8 mouse cellular contexts compared by ENCODE assay signal in genomic region chr3:122273407-122274240, GRCm38 (mm10). TPM values are rescaled to one million over a fixed set of nuclear protein-coding genes. Genes with fewer than 3 reads are reported as not detected.
DNase-seq lines count a peak whose midpoint lies in the region; ATAC-seq and TF ChIP-seq lines count a peak whose summit lies in the region.

No protein-coding gene starts in this region.

- no peak for DNase-seq in layer of hippocampus, adult 2 months (ENCODE audit: low spot score in 2 of 2)
- no peak for DNase-seq in layer of hippocampus, adult 8-10 months (ENCODE audit: low spot score in 2 of 2)
- DNase-seq in c-Kit-positive CD71-negative TER-119-negative erythroid progenitor cells, embryonic 14.5 days (ENCODE audit: low read depth): peak; percentile 52
- DNase-seq in hindbrain, embryonic 14.5 days (ENCODE audit: low spot score): no peak
- DNase-seq in midbrain, embryonic 14.5 days: no peak
- DNase-seq in c-Kit-positive CD71-positive TER-119-positive erythroid progenitor cells, embryonic 14.5 days (ENCODE audit: low spot score): no peak
- no peak for DNase-seq in layer of hippocampus, adult 9-10 months (ENCODE audit: low spot score)

- H3K27me3 ChIP-seq in hindbrain, embryonic 14.5 days (ENCODE audit: control insufficient read depth, insufficient read depth, low read length): no peaks in the 10 kb centered on the region
- no peaks in the 10 kb centered on the region for H3K27me3 ChIP-seq in midbrain, embryonic 14.5 days (ENCODE audit: control insufficient read depth, insufficient read depth, low read length)

- 10% methylated on average over 18 of the region's 20 CpGs for WGBS in hindbrain, embryonic 14.5 days
- WGBS in midbrain, embryonic 14.5 days: 12% methylated on average over 18 of the region's 20 CpGs

- TF ChIP-seq CTCF in layer of hippocampus, adult 2 months (conservative IDR thresholded peaks at IDR 0.05): peak; percentile 52

- ATAC-seq in hindbrain, embryonic 14.5 days (ENCODE audit: low FRiP score): no peak
- no peak for ATAC-seq in midbrain, embryonic 14.5 days (ENCODE audit: low FRiP score, low TSS enrichment)
- ATAC-seq in erythroid progenitor cell, adult 5-6 weeks (replicated peaks; ENCODE audit: low FRiP score, poor library complexity, severe bottlenecking): no peak

- H3K36me3 ChIP-seq in hindbrain, embryonic 14.5 days (replicated peaks; ENCODE audit: control insufficient read depth, insufficient read depth): peaks cover 30% of the 10 kb centered on the region
- peaks cover 31% of the 10 kb centered on the region for H3K36me3 ChIP-seq in midbrain, embryonic 14.5 days (ENCODE audit: control insufficient read depth, insufficient read depth, low read length)

- no peaks in the 10 kb centered on the region for H3K9me3 ChIP-seq in hindbrain, embryonic 14.5 days (ENCODE audit: control insufficient read depth, low read length)
- no peaks in the 10 kb centered on the region for H3K9me3 ChIP-seq in midbrain, embryonic 14.5 days (ENCODE audit: control insufficient read depth, low read length)

- H3K27ac ChIP-seq in layer of hippocampus, adult 2 months: peak overlapping the region; percentile 94
- peak overlapping the region; percentile 70 for H3K27ac ChIP-seq in hindbrain, embryonic 14.5 days
- H3K27ac ChIP-seq in midbrain, embryonic 14.5 days (replicated peaks; ENCODE audit: low read depth, low read length): peak overlapping the region; percentile 71

- H3K4me2 ChIP-seq in hindbrain, embryonic 14.5 days (replicated peaks): peak overlapping the region; percentile 50
- H3K4me2 ChIP-seq in midbrain, embryonic 14.5 days (ENCODE audit: low read length): peak overlapping the region; percentile 46

- H3K4me1 ChIP-seq in hindbrain, embryonic 14.5 days (replicated peaks; ENCODE audit: control insufficient read depth, insufficient read depth, low read length): peaks cover 25% of the 10 kb centered on the region
- H3K4me1 ChIP-seq in midbrain, embryonic 14.5 days (ENCODE audit: control insufficient read depth, insufficient read depth, low read length): peaks cover 25% of the 10 kb centered on the region

- peak overlapping the region; percentile 99 for H3K4me3 ChIP-seq in layer of hippocampus, adult 2 months
- H3K4me3 ChIP-seq in hindbrain, embryonic 14.5 days (replicated peaks; ENCODE audit: low read length): peak overlapping the region; percentile 87
- H3K4me3 ChIP-seq in midbrain, embryonic 14.5 days (replicated peaks; ENCODE audit: low read depth, low read length): peak overlapping the region; percentile 91

- H3K9ac ChIP-seq in hindbrain, embryonic 14.5 days: peak overlapping the region; percentile 47; the same call in 1 of the 2 replicates
- H3K9ac ChIP-seq in midbrain, embryonic 14.5 days (replicated peaks; ENCODE audit: low read length): peak overlapping the region; percentile 42; the same call in 1 of the 2 replicates

RNA-seq across cellular contexts. Expression of gene Dnttip2, which starts 0.6 kb away (rescaled TPM):
- 10 to 100 TPM; 30.1 to 30.5 TPM for total RNA-seq in layer of hippocampus, adult 2 months (2021)
- 10 to 100 TPM; 29.5 to 32.2 (median 31.1) TPM for total RNA-seq in layer of hippocampus, adult 8-10 months (2022)
- 47.9 and 48.3 TPM in 2 replicates for polyA plus RNA-seq in hindbrain, embryonic 14.5 days (2014; fragmentation: Nextera tagmentation; extraction: Ambion mirVana)
- 48.5 and 57.6 TPM in 2 replicates for polyA plus RNA-seq in midbrain, embryonic 14.5 days (2014; fragmentation: Nextera tagmentation; extraction: Ambion mirVana)
- total RNA-seq in erythroid progenitor cell, adult 5-6 weeks (2015; ENCODE audit: low replicate concordance): 58.7 and 68.3 TPM in 2 replicates
- total RNA-seq in erythroid progenitor cell, adult 5-6 weeks (2017; ENCODE audit: low replicate concordance): 23.7 and 31.9 TPM in 2 replicates

RNA-seq across cellular contexts. Expression of gene Bcar3, which starts 20.3 kb away (rescaled TPM):
- 10 to 100 TPM in 1 of 2 experiments, 1 to 10 TPM in 1; 9.4 to 10.0 TPM for total RNA-seq in layer of hippocampus, adult 2 months (2021)
- total RNA-seq in layer of hippocampus, adult 8-10 months (2022): 10 to 100 TPM in 2 of 4 experiments, 1 to 10 TPM in 2; 8.3 to 11.7 (median 10.1) TPM
- 5.2 and 6.2 TPM in 2 replicates for polyA plus RNA-seq in hindbrain, embryonic 14.5 days (2014; fragmentation: Nextera tagmentation; extraction: Ambion mirVana)
- polyA plus RNA-seq in midbrain, embryonic 14.5 days (2014; fragmentation: Nextera tagmentation; extraction: Ambion mirVana): 6.3 and 6.4 TPM in 2 replicates
- 0.72 TPM in 1 of 2 replicates, not detected in the other for total RNA-seq in erythroid progenitor cell, adult 5-6 weeks (2015; ENCODE audit: low replicate concordance)
- 2.6 TPM in 1 of 2 replicates, not detected in the other for total RNA-seq in erythroid progenitor cell, adult 5-6 weeks (2017; ENCODE audit: low replicate concordance)

RNA-seq across cellular contexts. Expression of gene Gclm, which starts 28.3 kb away (rescaled TPM):
- total RNA-seq in layer of hippocampus, adult 2 months (2021): 10 to 100 TPM; 53.3 to 70.3 TPM
- 10 to 100 TPM; 80.5 to 97.3 (median 88.5) TPM for total RNA-seq in layer of hippocampus, adult 8-10 months (2022)
- polyA plus RNA-seq in hindbrain, embryonic 14.5 days (2014; fragmentation: Nextera tagmentation; extraction: Ambion mirVana): 56.6 and 61.4 TPM in 2 replicates
- 42.5 and 54.5 TPM in 2 replicates for polyA plus RNA-seq in midbrain, embryonic 14.5 days (2014; fragmentation: Nextera tagmentation; extraction: Ambion mirVana)
- 337 and 399 TPM in 2 replicates for total RNA-seq in erythroid progenitor cell, adult 5-6 weeks (2015; ENCODE audit: low replicate concordance)
- total RNA-seq in erythroid progenitor cell, adult 5-6 weeks (2017; ENCODE audit: low replicate concordance): 336 and 379 TPM in 2 replicates
